Mouse (Mus musculus) stomach, postnatal 0 days (tissue): Measurements from ENCODE around the gene Med19. TPM values are rescaled to one million over a fixed set of nuclear protein-coding genes. Genes with fewer than 3 reads are reported as not detected.
"Not testable (repeated sequence)": the region's sequence is repeated elsewhere in the genome, so short reads cannot be mapped to it uniquely, and the experiment has no call there.

Experiments
- ATAC-seq: fragments of 200-750 bp; cut with Nextera tagmentation; 2 replicates; pipeline ENCODE4 v1.8.0; 2017; ENCODE audit not compliant: low FRiP score, low TSS enrichment
- DNase-seq: peaks from one replicate; pipeline ENCODE4 v3.0.0-alpha.2; 2016; ENCODE audit warnings: low spot score
- H3K27ac ChIP-seq: fragments of 300-500 bp; sonication (generic); replicated peaks from 2 replicates; pipeline ENCODE4 v1.5.1; 2014; ENCODE audit warnings: mild to moderate bottlenecking, control low read depth
- H3K27me3 ChIP-seq: fragments of 300-500 bp; sonication (generic); 2 replicates; pipeline ENCODE4 v1.6.1; 2014; ENCODE audit warnings: low read length; ENCODE audit not compliant: control insufficient read depth, insufficient read depth
- H3K36me3 ChIP-seq: fragments of 300-500 bp; sonication (generic); 2 replicates; pipeline ENCODE4 v1.6.1; 2014; ENCODE audit warnings: low read length, mixed read lengths; ENCODE audit not compliant: control insufficient read depth, insufficient read depth
- H3K4me1 ChIP-seq: fragments of 300-500 bp; sonication (generic); replicated peaks from 2 replicates; pipeline ENCODE4 v1.6.1; 2014; ENCODE audit warnings: antibody characterized with exemption; ENCODE audit not compliant: control insufficient read depth, insufficient read depth
- H3K4me2 ChIP-seq: fragments of 300-500 bp; sonication (generic); replicated peaks from 2 replicates; pipeline ENCODE4 v1.6.1; 2014; ENCODE audit warnings: low read depth, mild to moderate bottlenecking, control low read depth, moderate library complexity
- H3K4me3 ChIP-seq: fragments of 300-500 bp; sonication (generic); 2 replicates; pipeline ENCODE4 v1.5.1; 2014; ENCODE audit warnings: low read depth, low read length, control low read depth
- H3K9ac ChIP-seq: fragments of 300-500 bp; sonication (generic); 2 replicates; pipeline ENCODE4 v1.6.1; 2014; ENCODE audit warnings: mild to moderate bottlenecking, low read length, control low read depth, mixed read lengths
- H3K9me3 ChIP-seq: fragments of 300-500 bp; sonication (generic); 2 replicates; pipeline ENCODE4 v1.6.1; 2016; ENCODE audit warnings: low read length; ENCODE audit not compliant: control insufficient read depth
- CTCF ChIP-seq: IDR thresholded peaks from 2 replicates; pipeline ENCODE4 v1.5.1; 2016; ENCODE audit warnings: antibody characterized with exemption, low read depth, mild to moderate bottlenecking, moderate library complexity
- EP300 ChIP-seq: optimal IDR thresholded peaks from 2 replicates; pipeline ENCODE3; 2016; ENCODE audit warnings: antibody characterized with exemption
- WGBS: fragments of 180-500 bp; shearing (Covaris S2); extraction: QIAGEN DNeasy Blood & Tissue Kit; methylation state at CpG from one replicate; pipeline ENCODE4 v1.1.7; 2014; 5-methylcytosine and 5-hydroxymethylcytosine counted together
- polyA plus RNA-seq: library from polyadenylated mRNA; unstranded; fragments of >200 nt; fragmentation: Nextera tagmentation; extraction: Ambion mirVana; gene quantifications from 2 replicates; pipeline ENCODE4 v1.2.1, GENCODE M21; 2015

Gene Med19
- polyA plus RNA-seq, 1 experiment from 2014 or later = 18.2 TPM

- H3K9me3 ChIP-seq = no peaks in the 10 kb centered on the region
- TF ChIP-seq CTCF (no peak), EP300 (no peak)
- H3K9ac ChIP-seq = peak overlapping the region; percentile 61
- H3K4me2 ChIP-seq = peak overlapping the region; percentile 74
- no peak overlapping the region for H3K27ac ChIP-seq
- DNase-seq (no peak), ATAC-seq (no peak)
- H3K27me3 ChIP-seq = no peaks in the 10 kb centered on the region
- peak overlapping the region; percentile 63 for H3K4me3 ChIP-seq
- H3K4me1 ChIP-seq = 0 out of 2 replicates have a peak, but pooled peaks cover 2% of the 10 kb centered on the region
- 3% methylated on average over 9 of the region's 9 CpGs for WGBS
- H3K36me3 ChIP-seq = peaks cover 6% of the 10 kb centered on the region
These were observed 48.5 kb downstream of the Med19 start for GRCm38 (mm10) chr2:84726716-84727115.

DNA sequence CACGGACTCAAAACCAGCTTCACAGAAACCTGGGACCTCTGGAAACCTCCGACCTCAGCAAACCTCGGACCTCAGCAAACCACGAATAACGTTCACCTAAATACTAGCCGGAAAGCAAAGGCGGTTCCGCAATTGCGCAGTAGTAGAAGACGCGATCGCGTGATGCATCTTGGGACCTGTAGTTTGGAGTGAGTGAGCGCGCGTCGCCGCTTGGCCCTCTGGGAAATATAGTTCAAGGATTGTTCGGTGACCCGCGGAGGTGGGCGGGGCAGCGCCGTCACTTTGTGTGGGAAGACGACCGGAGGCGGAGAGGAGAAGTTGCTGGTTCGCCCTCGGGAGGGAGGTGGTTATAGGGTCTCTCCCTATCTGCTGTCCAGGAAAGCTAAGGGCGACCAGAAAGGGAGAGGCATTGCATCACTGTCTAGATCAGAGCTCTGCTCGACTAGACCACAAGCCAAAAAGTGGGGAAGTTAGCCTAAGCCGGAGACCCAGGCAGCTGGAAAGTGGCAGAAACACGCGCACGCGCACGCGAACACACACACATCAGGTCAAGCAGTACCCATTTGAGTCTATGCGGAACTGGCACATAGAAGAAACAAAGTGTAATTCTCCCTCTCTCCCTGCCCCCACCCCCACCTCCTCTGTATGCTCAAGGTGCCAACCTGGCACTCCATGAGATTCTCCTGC, 49.1 kb downstream of the Med19 start, which contains the start of gene Clp1:
Gene Clp1, minus strand, starts transcription at position 179 of the 687 bp plus-strand sequence.
- H3K4me1 ChIP-seq = 0 out of 2 replicates have a peak, but pooled peaks cover 2% of the 10 kb centered on the region
- H3K9ac ChIP-seq = peak within 1 kb of the TSS; percentile 61
- H3K27me3 ChIP-seq = no peaks in the 10 kb centered on the region
- ATAC-seq = peak; percentile 98
- peak within 1 kb of the TSS; percentile 74 for H3K4me2 ChIP-seq
- peak; percentile 98 for DNase-seq
- under 1% methylated on average over 39 of the region's 39 CpGs for WGBS
- H3K27ac ChIP-seq = peak within 1 kb of the TSS; percentile 89
- peak within 1 kb of the TSS; percentile 63 for H3K4me3 ChIP-seq
- peaks cover 6% of the 10 kb centered on the region for H3K36me3 ChIP-seq
- no peaks in the 10 kb centered on the region for H3K9me3 ChIP-seq
- 0 out of 2 replicates have a peak, but pooled peaks have one; percentile 2 for TF ChIP-seq CTCF
- TF ChIP-seq EP300 = no peak

DNA sequence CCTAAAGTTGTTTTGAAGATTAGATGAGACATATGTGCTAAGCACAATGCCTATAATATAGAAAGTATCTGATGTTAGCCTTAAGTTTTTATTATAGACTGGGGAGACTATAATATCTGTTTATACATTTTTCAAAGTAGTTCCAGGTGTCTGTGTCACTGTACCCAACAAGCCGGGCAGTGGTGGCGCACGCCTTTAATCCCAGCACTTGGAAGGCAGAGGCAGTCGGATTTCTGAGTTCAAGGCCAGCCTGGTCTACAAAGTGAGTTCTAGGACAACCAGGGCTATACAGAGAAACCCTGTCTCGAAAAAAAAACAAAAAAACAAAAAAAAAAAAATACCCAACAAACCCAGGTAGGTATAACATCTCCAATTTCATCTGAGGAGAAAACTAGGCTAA, 50.0 kb downstream of the Med19 start:
- 81% methylated on average over 5 of the region's 5 CpGs for WGBS
- H3K27me3 ChIP-seq, H3K9ac ChIP-seq, H3K9me3 ChIP-seq, H3K27ac ChIP-seq, H3K4me2 ChIP-seq, H3K36me3 ChIP-seq, ATAC-seq, DNase-seq, H3K4me3 ChIP-seq, H3K4me1 ChIP-seq: not testable (repeated sequence)

DNA sequence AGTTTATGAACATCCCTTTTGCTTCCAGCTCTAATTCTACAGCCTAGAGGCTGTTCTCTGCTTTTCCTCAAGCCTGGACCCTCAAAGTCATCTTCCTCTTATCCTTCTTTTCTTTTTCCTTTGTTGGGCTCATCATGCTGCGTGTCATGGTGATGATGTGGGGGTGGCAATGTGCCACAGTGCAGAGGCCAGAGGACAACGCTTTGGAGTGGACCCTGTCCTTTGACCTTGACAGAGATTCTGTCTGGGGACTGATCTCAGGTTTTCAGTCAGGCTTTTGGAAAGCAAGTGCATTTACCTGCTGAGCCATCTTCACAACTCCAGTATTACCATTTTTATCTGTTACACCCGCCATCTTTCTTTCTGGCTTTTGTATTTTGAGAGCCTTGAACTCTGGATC, 53.0 kb downstream of the Med19 start:
- Histone ChIP-seq H3K4me3 (no peak overlapping the region), H3K9ac (no peak overlapping the region), H3K4me1 (peaks cover under 1% of the 10 kb centered on the region; the same call in 1 of the 2 replicates), H3K9me3 (no peaks in the 10 kb centered on the region), H3K27me3 (0 out of 2 replicates have a peak, but pooled peaks cover 2% of the 10 kb centered on the region), H3K36me3 (no peaks in the 10 kb centered on the region), H3K27ac (no peak overlapping the region), H3K4me2 (no peak overlapping the region)
- WGBS = 72% methylated on average over 3 of the region's 3 CpGs
- ATAC-seq (no peak), DNase-seq (no peak)
- TF ChIP-seq CTCF (no peak), EP300 (no peak)

GRCm38 (mm10) chr2:84732394-84732793, 54.2 kb downstream of the Med19 start:
- Histone ChIP-seq H3K27me3 (0 out of 2 replicates have a peak, but pooled peaks cover 2% of the 10 kb centered on the region), H3K4me2 (no peak overlapping the region), H3K9me3 (no peaks in the 10 kb centered on the region), H3K36me3 (no peaks in the 10 kb centered on the region), H3K4me3 (no peak overlapping the region), H3K9ac (no peak overlapping the region), H3K4me1 (peaks cover 3% of the 10 kb centered on the region; the same call in 1 of the 2 replicates), H3K27ac (no peak overlapping the region)
- DNase-seq (no peak), ATAC-seq (no peak)
- TF ChIP-seq CTCF = no peak
- TF ChIP-seq EP300 = no peak
- WGBS = 62% methylated on average over 1 of the region's 1 CpGs
